Mouse (Mus musculus) G1E (cell line): ENCODE measurements around the gene Hspa1l.

Experiments
- CTCF ChIP-seq: IDR thresholded peaks from 2 replicates; pipeline ENCODE4 v1.5.1; 2012; ENCODE audit warnings: low read depth, low read length, inconsistent platforms, mixed read lengths
- GATA1 ChIP-seq: IDR thresholded peaks from 2 replicates; pipeline ENCODE4 v1.6.1; 2012; ENCODE audit warnings: borderline replicate concordance, low read length, inconsistent platforms, mixed read lengths
- TAL1 ChIP-seq: conservative IDR thresholded peaks from 2 replicates; pipeline ENCODE4 v1.6.1; 2012; ENCODE audit warnings: low read depth, low read length, inconsistent platforms, mixed read lengths

GRCm38 (mm10) chr17:35003022-35003838 lies 30.7 kb downstream of the Hspa1l start:
- TF ChIP-seq CTCF (no peak), GATA1 (no peak), TAL1 (no peak)
